Mouse (Mus musculus) brown adipose tissue, adult 24 weeks (tissue): Measurements from ENCODE around the gene Tcp11x2. TPM values are rescaled to one million over a fixed set of nuclear protein-coding genes. Genes with fewer than 3 reads are reported as not detected.

Experiments used
- H3K27ac ChIP-seq: fragments of 200-500 bp; replicated peaks from 2 replicates; pipeline ENCODE4 v1.5.1; 2012; ENCODE audit warnings: low read depth, mild to moderate bottlenecking, low read length
- H3K4me1 ChIP-seq: fragments of 200-500 bp; 2 replicates; pipeline ENCODE4 v1.6.1; 2012; ENCODE audit warnings: low read length, mixed read lengths; ENCODE audit not compliant: control insufficient read depth, insufficient read depth, insufficient read length
- H3K4me3 ChIP-seq: fragments of 200-500 bp; 2 replicates; pipeline ENCODE4 v1.5.1; 2012; ENCODE audit warnings: low read depth, mild to moderate bottlenecking, low read length, moderate library complexity; ENCODE audit not compliant: insufficient read depth
- polyA plus RNA-seq: library from polyadenylated mRNA; stranded (reverse); fragments of >200 nt; gene quantifications from 2 replicates; pipeline ENCODE4 v1.2.4, GENCODE M21; 2012; ENCODE audit not compliant: missing spikeins, insufficient read depth, insufficient read length

The Tcp11x2 gene
- not detected in 2 replicates for polyA plus RNA-seq

DNA sequence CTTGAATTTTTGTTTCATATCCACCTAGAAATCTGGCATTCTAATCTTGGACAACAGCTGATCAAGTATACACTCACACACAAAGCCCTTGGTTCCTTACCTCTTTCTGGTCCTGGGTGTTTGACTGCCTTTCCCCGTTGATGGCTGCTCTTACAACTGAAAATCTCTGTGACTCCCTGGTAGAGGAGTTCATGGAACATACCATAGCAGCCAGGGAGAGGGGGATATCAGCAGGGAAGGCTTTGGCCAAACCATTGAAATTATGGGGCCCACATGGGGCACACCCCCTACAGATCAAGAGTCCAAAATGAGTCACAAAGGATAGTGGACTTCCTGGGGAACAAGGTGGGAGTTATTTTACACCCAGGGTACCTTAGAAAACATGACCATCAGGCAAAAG lies at the start of gene Tcp11x2:
Gene Tcp11x2, minus strand, starts transcription at position 158 of the 400 bp plus-strand sequence.
- Histone ChIP-seq H3K4me1 (no peaks in the 10 kb centered on the region), H3K27ac (no peak within 1 kb of the TSS), H3K4me3 (no peak within 1 kb of the TSS)

DNA sequence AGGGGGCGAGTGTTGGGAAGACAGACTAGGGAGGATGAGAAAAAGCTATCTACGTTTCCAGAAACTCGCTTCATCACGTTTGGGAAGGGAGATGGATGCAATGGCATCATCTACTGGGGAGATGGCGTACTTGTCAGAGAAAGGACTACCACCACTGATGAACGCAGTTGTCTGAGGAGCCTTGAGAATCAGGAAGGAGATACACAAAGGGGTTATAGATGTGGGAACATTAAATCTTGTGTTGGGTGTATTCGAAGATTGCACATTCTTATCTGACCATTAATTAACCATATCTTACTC lies 49.4 kb upstream of the Tcp11x2 start:
- Histone ChIP-seq H3K27ac (peak overlapping the region; percentile 62; the same call in 1 of the 2 replicates), H3K4me3 (peak overlapping the region; percentile 92), H3K4me1 (no peaks in the 10 kb centered on the region)

DNA sequence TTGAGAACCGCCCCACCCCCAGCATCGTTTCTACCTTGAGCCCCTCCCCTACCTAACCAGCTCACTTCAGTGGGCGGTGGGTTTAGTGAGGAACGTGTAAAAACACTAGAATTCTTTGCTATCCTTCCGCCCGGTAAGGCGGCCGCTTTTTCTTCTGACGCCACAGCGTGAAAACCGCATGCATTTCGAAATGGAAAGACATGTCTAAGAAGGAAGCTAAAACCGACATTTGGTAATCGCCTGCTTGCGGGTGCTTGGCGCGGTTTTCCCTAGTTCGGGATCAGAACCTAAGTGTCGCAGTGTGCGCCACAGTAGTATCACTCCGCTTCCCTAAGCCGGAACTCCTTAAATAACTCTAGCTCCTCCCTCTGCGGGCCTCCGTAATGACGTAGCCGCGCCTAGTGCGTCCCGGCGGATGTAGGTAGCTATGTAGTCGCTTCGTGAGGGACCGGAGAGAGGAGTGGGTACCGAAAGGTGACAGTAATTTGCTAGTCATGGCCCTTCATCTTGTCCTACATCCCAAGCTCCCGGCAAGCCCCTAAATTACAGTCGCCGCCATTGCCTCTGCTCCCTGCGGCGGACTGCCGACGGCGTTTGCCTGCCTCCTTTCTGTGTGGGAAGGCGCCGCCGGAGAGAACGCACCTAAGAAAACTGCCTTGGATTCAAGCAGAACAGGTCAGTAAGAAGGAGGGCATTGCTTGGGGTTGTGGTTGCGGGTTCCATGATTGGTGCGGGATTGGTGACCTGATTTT lies 48.9 kb upstream of the Tcp11x2 start, which contains the start of the genes Armcx5 and Gprasp1:
Gene Armcx5, plus strand, starts transcription at position 430 of the 752 bp plus-strand sequence.
Gene Gprasp1, plus strand, starts transcription at position 430 of the 752 bp plus-strand sequence.
- Histone ChIP-seq H3K4me3 (peak within 1 kb of the TSS; percentile 92), H3K27ac (peak within 1 kb of the TSS; percentile 86), H3K4me1 (no peaks in the 10 kb centered on the region)

DNA sequence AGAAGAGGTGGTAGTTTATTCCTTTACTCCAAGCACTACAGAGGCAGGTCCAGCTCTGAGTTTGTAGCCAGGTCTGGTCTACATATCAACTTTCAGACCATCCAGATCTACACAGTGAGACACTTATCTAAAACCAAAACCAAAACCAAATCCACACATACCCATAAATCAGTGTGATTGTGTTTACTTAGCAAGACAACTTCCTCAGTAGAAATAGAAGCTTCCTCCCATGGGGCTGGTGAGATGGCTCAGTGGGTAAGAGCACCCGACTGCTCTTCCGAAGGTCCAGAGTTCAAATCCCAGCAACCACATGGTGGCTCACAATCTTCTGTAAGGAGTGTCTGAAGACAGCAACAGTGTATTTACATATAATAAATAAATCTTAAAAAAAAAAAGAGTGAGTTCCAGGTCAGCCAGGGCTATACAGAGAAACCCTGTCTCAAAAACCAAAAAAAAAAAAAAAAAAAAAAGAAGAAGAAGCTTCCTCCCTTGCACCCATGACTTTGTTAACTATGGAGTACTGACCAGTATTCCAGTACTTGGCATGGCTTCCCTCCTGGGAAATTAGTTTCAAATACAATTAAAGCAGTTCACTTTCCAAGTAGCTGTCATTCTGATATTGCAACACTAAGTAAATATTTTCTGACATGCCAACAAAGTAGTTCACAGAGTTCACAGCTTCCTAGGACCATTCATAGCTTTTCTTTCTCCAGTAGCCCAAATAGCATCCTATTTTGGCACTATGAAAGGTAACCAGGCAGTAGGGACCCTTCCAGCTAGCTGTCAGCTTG lies 45.3 kb upstream of the Tcp11x2 start:
- Histone ChIP-seq H3K27ac (no peak overlapping the region), H3K4me3 (no peak overlapping the region), H3K4me1 (no peaks in the 10 kb centered on the region)

DNA sequence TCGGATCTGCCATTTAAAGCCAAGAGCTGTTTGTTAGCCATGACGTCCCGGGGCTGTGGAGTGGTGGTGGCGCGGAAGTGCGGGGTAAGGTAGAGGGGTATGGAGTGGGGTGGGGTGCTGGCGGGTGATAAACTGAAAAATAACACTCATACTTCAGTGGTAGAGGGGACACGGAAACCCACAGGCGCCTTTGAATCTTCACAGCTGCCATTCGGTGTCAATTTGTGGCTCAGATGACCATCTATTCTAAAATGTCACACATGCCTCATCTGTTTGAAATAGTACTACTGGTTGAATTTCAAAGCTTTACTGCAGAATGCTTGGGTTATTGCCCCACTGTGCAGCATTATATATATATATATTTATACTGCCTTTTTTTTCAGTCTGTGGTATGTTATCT lies 31.6 kb upstream of the Tcp11x2 start, which contains the start of gene Tmsb15a:
Gene Tmsb15a, minus strand, starts transcription at position 101 of the 400 bp plus-strand sequence.
- Histone ChIP-seq H3K4me1 (no peaks in the 10 kb centered on the region), H3K4me3 (no peak within 1 kb of the TSS), H3K27ac (no peak within 1 kb of the TSS)

DNA sequence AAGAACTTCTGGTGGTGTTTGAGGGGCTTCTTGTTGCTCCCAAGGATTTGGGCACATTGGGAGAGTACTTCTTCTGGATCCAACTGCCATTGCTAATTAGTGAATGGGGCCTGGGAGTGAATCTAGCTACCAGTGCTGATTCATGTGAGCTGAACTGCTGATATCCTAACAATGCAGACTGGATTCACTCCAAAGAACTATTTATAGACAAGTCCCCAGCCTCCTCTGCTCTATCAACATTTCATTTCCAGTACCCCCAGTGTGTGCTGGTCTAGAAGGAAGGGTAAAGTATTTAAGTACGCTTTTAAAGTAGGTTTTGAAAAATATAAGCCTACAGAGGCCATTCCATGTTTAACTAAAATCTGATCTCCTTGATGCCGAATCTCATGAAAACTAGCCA lies 19.3 kb upstream of the Tcp11x2 start:
- Histone ChIP-seq H3K4me1 (no peaks in the 10 kb centered on the region), H3K27ac (no peak overlapping the region), H3K4me3 (no peak overlapping the region)

DNA sequence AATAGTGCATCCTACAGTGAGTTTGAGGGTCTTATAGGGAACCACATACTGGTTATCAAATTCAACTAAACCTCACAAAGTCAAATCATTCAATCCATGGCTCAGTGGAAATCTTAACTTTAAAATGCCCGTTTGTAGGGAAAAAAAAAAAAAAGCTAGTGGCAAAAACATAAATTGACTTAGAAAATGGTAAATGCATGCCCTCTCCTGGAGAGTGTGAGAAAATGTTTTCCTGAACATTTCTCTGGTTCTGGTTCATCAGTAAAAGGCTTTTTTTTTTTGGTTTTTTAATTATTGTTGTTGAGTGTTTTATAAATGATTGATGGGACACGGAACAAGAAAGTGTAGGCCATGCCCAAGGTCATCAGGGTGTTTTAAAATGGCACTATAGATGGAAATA lies 10.8 kb upstream of the Tcp11x2 start:
- no peak overlapping the region for H3K4me3 ChIP-seq
- no peaks in the 10 kb centered on the region for H3K4me1 ChIP-seq
- no peak overlapping the region for H3K27ac ChIP-seq

DNA sequence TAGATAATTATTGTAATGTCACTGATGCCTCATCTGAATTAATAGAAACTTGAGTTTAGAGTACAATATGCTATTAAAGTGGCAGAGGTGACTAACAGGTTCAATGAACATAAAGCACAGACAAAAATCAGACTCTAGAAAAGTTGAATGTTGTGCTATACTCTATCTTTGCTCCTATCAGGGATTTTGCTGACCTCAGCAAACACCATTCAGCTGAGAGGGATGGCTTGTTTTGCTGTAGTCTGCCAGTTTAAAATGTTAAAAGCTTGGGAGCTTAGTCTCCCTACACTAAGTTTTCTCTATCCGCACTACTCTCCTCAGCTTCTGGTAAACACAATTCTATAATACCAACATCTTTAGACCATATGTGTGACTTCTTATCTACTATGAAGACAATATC lies 9.5 kb upstream of the Tcp11x2 start:
- Histone ChIP-seq H3K4me1 (no peaks in the 10 kb centered on the region), H3K4me3 (no peak overlapping the region), H3K27ac (no peak overlapping the region)

DNA sequence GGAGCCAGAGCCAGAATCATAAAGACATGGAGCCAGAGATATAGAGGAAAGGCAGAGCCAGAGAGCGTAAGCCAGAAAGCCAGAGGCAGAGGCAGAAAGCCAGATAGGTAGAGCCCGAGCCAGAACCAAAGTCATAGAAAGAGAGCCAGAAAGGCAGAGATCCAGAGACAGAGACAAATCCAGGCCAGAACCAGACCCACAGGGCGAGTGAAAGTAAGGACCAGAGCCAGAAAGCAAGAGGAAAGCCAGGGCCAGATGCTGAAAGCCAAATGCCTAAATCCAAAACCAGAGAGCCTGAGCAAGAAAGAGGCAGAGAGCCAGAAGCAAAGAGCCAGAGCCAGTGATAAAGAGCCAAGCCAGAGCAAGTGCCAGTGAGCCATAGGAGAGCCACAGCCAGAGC lies 5.8 kb downstream of the Tcp11x2 start:
- Histone ChIP-seq H3K4me1 (no peaks in the 10 kb centered on the region), H3K27ac (no peak overlapping the region), H3K4me3 (no peak overlapping the region)

DNA sequence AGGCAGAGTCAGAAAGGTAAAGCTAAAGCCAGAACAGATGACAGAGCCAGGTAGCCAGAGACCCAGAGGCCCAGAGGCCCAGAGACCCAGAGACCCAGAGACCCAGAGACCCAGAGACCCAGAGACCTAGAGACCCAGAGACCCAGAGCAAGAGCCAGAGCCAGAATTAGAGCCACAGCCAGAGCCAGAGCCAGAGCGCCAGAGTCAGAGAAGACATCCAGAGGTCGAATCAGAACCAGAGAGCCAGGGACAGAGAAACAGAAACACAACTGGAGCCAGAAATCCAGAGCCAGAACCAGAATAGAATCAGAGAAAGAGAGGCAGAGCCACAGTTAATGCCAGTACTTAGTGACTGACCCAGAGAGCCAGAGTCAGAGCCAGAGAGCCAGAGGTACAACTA lies 11.7 kb downstream of the Tcp11x2 start:
- no peak overlapping the region for H3K27ac ChIP-seq
- no peaks in the 10 kb centered on the region for H3K4me1 ChIP-seq
- no peak overlapping the region for H3K4me3 ChIP-seq

DNA sequence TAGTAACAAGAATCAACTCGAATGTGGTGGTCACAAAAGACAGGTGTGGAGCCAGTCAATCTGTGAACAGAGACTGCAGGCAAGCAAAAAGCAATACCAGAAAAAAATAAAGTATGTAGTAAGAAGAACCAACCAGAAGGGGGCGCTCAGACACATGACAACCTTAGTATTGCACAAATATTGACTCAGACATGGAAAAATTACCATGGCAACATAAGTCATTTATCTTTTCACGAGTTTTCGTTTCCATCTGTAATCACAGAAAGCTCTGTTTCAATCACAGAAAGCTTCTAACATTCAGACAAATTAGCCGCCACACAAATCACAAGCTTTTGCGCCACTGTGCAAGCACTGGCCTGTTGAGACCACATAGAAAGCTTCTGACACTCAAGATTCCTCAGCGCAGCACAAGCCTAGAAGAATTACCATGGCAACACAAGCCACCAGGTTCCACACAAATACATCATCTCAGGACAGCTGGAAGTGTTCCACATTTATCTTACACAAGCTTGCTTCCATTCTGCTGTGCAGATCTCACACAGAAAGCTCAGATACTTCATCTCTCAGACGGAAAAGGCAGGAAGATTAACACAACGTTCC lies 41.3 kb downstream of the Tcp11x2 start:
- no peak overlapping the region for H3K27ac ChIP-seq
- H3K4me1 ChIP-seq = no peaks in the 10 kb centered on the region

DNA sequence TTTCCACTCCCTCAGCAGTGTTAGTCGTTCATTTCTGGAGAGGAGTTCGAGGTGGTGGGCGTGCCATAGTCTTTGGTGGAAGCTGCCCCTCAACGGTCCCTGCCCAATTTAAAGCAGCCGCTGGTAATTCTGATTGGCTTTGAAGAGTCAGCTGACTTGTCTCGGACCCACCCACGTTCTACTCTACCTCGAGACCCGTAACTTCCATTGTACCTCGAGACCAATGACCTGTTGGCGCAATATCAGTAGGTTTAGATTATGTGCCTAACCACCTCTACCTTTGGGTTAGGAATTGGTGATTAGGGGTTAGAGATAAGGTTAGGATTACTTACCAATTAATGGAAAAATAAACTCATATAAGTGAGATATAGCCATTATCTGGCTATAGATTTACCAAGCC lies 66.0 kb downstream of the Tcp11x2 start, which contains the start of gene Prame:
Gene Prame, minus strand, starts transcription at position 101 of the 400 bp plus-strand sequence.
- Histone ChIP-seq H3K4me3 (no peak within 1 kb of the TSS), H3K4me1 (no peaks in the 10 kb centered on the region), H3K27ac (no peak within 1 kb of the TSS)

More for the DNA sequence above, 41.3 kb downstream of the Tcp11x2 start:
- no peak overlapping the region for H3K4me3 ChIP-seq
